Mouse (Mus musculus): Measurements from ENCODE around the gene Olfr520. TPM values are rescaled to one million over a fixed set of nuclear protein-coding genes. Genes with fewer than 3 reads are reported as not detected.
"Not testable (repeated sequence)": the region's sequence is repeated elsewhere in the genome, so short reads cannot be mapped to it uniquely, and the experiment has no call there.

Gene Olfr520
- total RNA-seq, 1 experiment, result not detected

DNA sequence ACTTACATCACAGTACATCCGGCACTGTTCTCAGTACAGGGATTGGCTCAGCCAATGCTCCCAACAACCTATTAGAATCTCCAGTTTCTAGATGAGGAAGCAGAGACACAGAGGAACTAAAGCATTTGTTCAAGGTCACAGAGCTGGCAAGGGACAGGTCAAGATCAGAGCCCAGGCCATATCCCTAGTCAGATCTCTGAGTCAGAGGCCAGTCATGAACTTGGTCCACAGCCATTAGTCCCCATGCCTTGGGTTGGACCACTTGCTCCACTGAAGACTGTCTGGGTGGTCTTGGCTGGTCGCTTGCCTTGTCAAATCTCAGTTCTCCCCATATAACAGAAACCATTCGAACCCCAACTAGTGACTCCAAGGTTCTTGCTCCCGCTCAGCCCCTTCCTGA is 17.6 kb upstream of the Olfr520 start:
- no peak overlapping the region for H3K4me3 ChIP-seq (ENCODE audit: insufficient read depth in 1 of 2, low read depth in 1 of 2, low read length in 2 of 2, poor library complexity in 1 of 2, severe bottlenecking in 1 of 2)
- H3K27ac ChIP-seq (ENCODE audit: insufficient read depth, low read depth, low read length, poor library complexity, severe bottlenecking), result no peak overlapping the region
- no peak for DNase-seq (ENCODE audit: low read depth, low spot score)
- no peaks in the 10 kb centered on the region for H3K4me1 ChIP-seq (ENCODE audit: control insufficient read depth in 2 of 2, insufficient read depth in 2 of 2, low read length in 2 of 2, poor library complexity in 1 of 2)
- in situ Hi-C loops (cut with MboI; ENCODE audit: low sequenced_read_pairs in 2 of 2, unreplicated experiment in 2 of 2), result no loop called here
- H3K9ac ChIP-seq (ENCODE audit: insufficient read depth, low read depth, low read length, poor library complexity, severe bottlenecking), result no peak overlapping the region
- no peaks in the 10 kb centered on the region for H3K9me3 ChIP-seq (ENCODE audit: control insufficient read depth, insufficient read depth, low read depth, low read length)
- H3K36me3 ChIP-seq (ENCODE audit: control insufficient read depth, insufficient read depth, low read length, poor library complexity, severe bottlenecking), result no peaks in the 10 kb centered on the region
- TF ChIP-seq HCFC1 (IDR thresholded peaks at IDR 0.05; ENCODE audit: borderline replicate concordance, insufficient read depth, low read length) (no peak), CHD2 (IDR thresholded peaks at IDR 0.05; ENCODE audit: low read depth, low read length) (no peak), ZC3H11A (IDR thresholded peaks at IDR 0.05; ENCODE audit: borderline replicate concordance, low read depth, low read length) (no peak), ZNF384 (IDR thresholded peaks at IDR 0.05; ENCODE audit: low read depth, low read length) (no peak), MAFK (IDR thresholded peaks at IDR 0.05; ENCODE audit: insufficient read depth, low read depth, low read length) (no peak)

DNA sequence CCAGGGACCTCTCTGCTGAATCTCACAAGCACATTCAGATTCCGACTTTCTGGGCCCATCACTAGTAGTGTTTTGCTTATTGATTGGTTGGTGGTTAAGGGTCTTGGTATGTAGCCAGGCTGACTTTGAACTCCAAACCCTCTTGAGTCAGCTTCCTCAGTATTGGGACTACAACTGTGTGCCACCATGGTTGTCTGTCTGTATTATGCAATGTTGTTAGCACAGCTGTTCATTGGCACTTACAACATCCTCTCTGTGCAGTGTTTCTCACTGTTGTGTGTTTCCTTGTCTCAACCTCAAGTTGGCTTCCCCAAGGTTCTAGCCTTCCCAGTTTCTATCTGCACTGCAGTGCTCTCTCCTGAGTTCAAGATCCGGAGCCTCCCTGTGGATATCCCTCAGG is 13.5 kb upstream of the Olfr520 start:
- no peak overlapping the region for H3K9ac ChIP-seq (ENCODE audit: insufficient read depth, low read depth, low read length, poor library complexity, severe bottlenecking)
- no peak overlapping the region for H3K27ac ChIP-seq (ENCODE audit: insufficient read depth, low read depth, low read length, poor library complexity, severe bottlenecking)
- no peaks in the 10 kb centered on the region for H3K36me3 ChIP-seq (ENCODE audit: control insufficient read depth, insufficient read depth, low read length, poor library complexity, severe bottlenecking)
- TF ChIP-seq CHD2 (IDR thresholded peaks at IDR 0.05; ENCODE audit: low read depth, low read length) (no peak), ZC3H11A (IDR thresholded peaks at IDR 0.05; ENCODE audit: borderline replicate concordance, low read depth, low read length) (no peak), HCFC1 (IDR thresholded peaks at IDR 0.05; ENCODE audit: borderline replicate concordance, insufficient read depth, low read length) (no peak), ZNF384 (IDR thresholded peaks at IDR 0.05; ENCODE audit: low read depth, low read length) (no peak), MAFK (IDR thresholded peaks at IDR 0.05; ENCODE audit: insufficient read depth, low read depth, low read length) (no peak)
- no peak for DNase-seq (ENCODE audit: low read depth, low spot score)
- in situ Hi-C loops (cut with MboI; ENCODE audit: low sequenced_read_pairs in 2 of 2, unreplicated experiment in 2 of 2), result no loop called here
- H3K4me1 ChIP-seq (ENCODE audit: control insufficient read depth in 2 of 2, insufficient read depth in 2 of 2, low read length in 2 of 2, poor library complexity in 1 of 2), result no peaks in the 10 kb centered on the region
- H3K9me3 ChIP-seq (ENCODE audit: control insufficient read depth, insufficient read depth, low read depth, low read length), result no peaks in the 10 kb centered on the region
- no peak overlapping the region for H3K4me3 ChIP-seq (ENCODE audit: insufficient read depth in 1 of 2, low read depth in 1 of 2, low read length in 2 of 2, poor library complexity in 1 of 2, severe bottlenecking in 1 of 2)

DNA sequence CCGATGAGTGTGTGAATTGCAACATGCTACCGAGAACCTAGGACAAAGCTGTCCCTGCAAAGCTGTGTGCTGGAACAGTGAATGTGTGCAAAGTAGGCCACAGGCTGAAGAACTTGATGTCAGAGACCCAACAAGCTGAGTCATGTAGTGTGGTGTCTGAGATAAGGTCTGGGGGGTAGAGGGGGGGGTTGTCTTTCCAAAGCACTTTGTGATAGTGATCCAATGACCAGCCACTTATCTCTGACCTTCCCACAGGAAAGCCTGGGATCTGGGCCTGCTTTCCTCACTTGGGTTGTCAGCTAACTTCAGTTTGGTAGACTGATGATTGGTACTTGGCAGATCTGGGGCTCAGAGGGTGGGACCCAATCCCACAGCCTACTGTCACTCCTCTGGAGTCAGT is 4.5 kb downstream of the Olfr520 start:
- in situ Hi-C loops (cut with MboI; ENCODE audit: low sequenced_read_pairs in 2 of 2, unreplicated experiment in 2 of 2), result no loop called here
- H3K4me1 ChIP-seq (ENCODE audit: control insufficient read depth in 2 of 2, insufficient read depth in 2 of 2, low read length in 2 of 2, poor library complexity in 1 of 2), result no peaks in the 10 kb centered on the region
- no peak overlapping the region for H3K27ac ChIP-seq (ENCODE audit: insufficient read depth, low read depth, low read length, poor library complexity, severe bottlenecking)
- DNase-seq (ENCODE audit: low read depth, low spot score), result no peak
- no peaks in the 10 kb centered on the region for H3K9me3 ChIP-seq (ENCODE audit: control insufficient read depth, insufficient read depth, low read depth, low read length)
- no peak overlapping the region for H3K9ac ChIP-seq (ENCODE audit: insufficient read depth, low read depth, low read length, poor library complexity, severe bottlenecking)
- H3K4me3 ChIP-seq (ENCODE audit: insufficient read depth in 1 of 2, low read depth in 1 of 2, low read length in 2 of 2, poor library complexity in 1 of 2, severe bottlenecking in 1 of 2), result no peak overlapping the region
- no peak for TF ChIP-seq MAFK (IDR thresholded peaks at IDR 0.05; ENCODE audit: insufficient read depth, low read depth, low read length)
- TF ChIP-seq CHD2 (IDR thresholded peaks at IDR 0.05; ENCODE audit: low read depth, low read length), result no peak
- no peak for TF ChIP-seq HCFC1 (IDR thresholded peaks at IDR 0.05; ENCODE audit: borderline replicate concordance, insufficient read depth, low read length)
- no peak for TF ChIP-seq ZC3H11A (IDR thresholded peaks at IDR 0.05; ENCODE audit: borderline replicate concordance, low read depth, low read length)
- no peak for TF ChIP-seq ZNF384 (IDR thresholded peaks at IDR 0.05; ENCODE audit: low read depth, low read length)
- no peaks in the 10 kb centered on the region for H3K36me3 ChIP-seq (ENCODE audit: control insufficient read depth, insufficient read depth, low read length, poor library complexity, severe bottlenecking)

DNA sequence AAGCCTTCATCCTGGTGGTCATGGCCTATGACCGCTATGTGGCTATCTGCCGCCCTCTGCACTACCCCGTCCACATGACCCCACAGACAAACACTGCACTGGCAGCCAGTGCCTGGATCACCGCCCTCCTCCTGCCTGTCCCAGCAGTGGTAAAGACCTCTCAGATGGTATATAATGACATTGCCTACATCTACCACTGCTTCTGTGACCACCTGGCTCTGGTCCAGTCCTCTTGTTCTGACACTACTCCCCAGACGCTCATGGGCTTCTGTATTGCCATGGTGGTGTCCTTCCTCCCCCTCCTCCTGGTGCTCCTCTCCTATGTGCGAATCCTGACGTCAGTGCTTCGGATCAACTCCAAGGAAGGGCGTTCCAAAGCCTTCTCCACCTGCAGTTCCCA is 5.4 kb downstream of the Olfr520 start:
- H3K36me3 ChIP-seq (ENCODE audit: control insufficient read depth, insufficient read depth, low read length, poor library complexity, severe bottlenecking); H3K9ac ChIP-seq (ENCODE audit: insufficient read depth, low read depth, low read length, poor library complexity, severe bottlenecking); H3K4me3 ChIP-seq (ENCODE audit: insufficient read depth in 1 of 2, low read depth in 1 of 2, low read length in 2 of 2, poor library complexity in 1 of 2, severe bottlenecking in 1 of 2); H3K4me1 ChIP-seq (ENCODE audit: control insufficient read depth in 2 of 2, insufficient read depth in 2 of 2, low read length in 2 of 2, poor library complexity in 1 of 2); H3K9me3 ChIP-seq (ENCODE audit: control insufficient read depth, insufficient read depth, low read depth, low read length); H3K27ac ChIP-seq (ENCODE audit: insufficient read depth, low read depth, low read length, poor library complexity, severe bottlenecking); DNase-seq (ENCODE audit: low read depth, low spot score); in situ Hi-C loops (cut with MboI; ENCODE audit: low sequenced_read_pairs in 2 of 2, unreplicated experiment in 2 of 2): not testable (repeated sequence)

- Histone ChIP-seq H3K36me3 (ENCODE audit: control insufficient read depth, insufficient read depth, low read length, poor library complexity, severe bottlenecking) (no peaks in the 10 kb centered on the region), H3K9ac (ENCODE audit: insufficient read depth, low read depth, low read length, poor library complexity, severe bottlenecking) (no peak overlapping the region), H3K9me3 (ENCODE audit: control insufficient read depth, insufficient read depth, low read depth, low read length) (no peaks in the 10 kb centered on the region), H3K4me3 (ENCODE audit: insufficient read depth in 1 of 2, low read depth in 1 of 2, low read length in 2 of 2, poor library complexity in 1 of 2, severe bottlenecking in 1 of 2) (no peak overlapping the region), H3K4me1 (ENCODE audit: control insufficient read depth in 2 of 2, insufficient read depth in 2 of 2, low read length in 2 of 2, poor library complexity in 1 of 2) (no peaks in the 10 kb centered on the region), H3K27ac (ENCODE audit: insufficient read depth, low read depth, low read length, poor library complexity, severe bottlenecking) (no peak overlapping the region)
- no peak for DNase-seq (ENCODE audit: low read depth, low spot score)
- TF ChIP-seq ZC3H11A (IDR thresholded peaks at IDR 0.05; ENCODE audit: borderline replicate concordance, low read depth, low read length), result no peak
- no peak for TF ChIP-seq CHD2 (IDR thresholded peaks at IDR 0.05; ENCODE audit: low read depth, low read length)
- TF ChIP-seq HCFC1 (IDR thresholded peaks at IDR 0.05; ENCODE audit: borderline replicate concordance, insufficient read depth, low read length), result no peak
- no peak for TF ChIP-seq MAFK (IDR thresholded peaks at IDR 0.05; ENCODE audit: insufficient read depth, low read depth, low read length)
- TF ChIP-seq ZNF384 (IDR thresholded peaks at IDR 0.05; ENCODE audit: low read depth, low read length), result no peak
- in situ Hi-C loops (cut with MboI; ENCODE audit: low sequenced_read_pairs in 2 of 2, unreplicated experiment in 2 of 2), result no loop called here
Measured at GRCm38 (mm10) chr7:99739276-99739675, 9.2 kb downstream of the Olfr520 start.
